Mouse (Mus musculus) hindlimb bud, embryonic 11.5 days (tissue): ENCODE results near the gene Rfx7.
"Not testable (repeated sequence)": the region's sequence is repeated elsewhere in the genome, so short reads cannot be mapped to it uniquely, and the experiment has no call there.

ENCODE experiments used
- DNase-seq: peaks from one replicate; pipeline ENCODE4 v3.0.0-alpha.2; 2012; ENCODE audit warnings: low read depth, low spot score; ENCODE audit errors: extremely low spot score

Gene Rfx7

DNA sequence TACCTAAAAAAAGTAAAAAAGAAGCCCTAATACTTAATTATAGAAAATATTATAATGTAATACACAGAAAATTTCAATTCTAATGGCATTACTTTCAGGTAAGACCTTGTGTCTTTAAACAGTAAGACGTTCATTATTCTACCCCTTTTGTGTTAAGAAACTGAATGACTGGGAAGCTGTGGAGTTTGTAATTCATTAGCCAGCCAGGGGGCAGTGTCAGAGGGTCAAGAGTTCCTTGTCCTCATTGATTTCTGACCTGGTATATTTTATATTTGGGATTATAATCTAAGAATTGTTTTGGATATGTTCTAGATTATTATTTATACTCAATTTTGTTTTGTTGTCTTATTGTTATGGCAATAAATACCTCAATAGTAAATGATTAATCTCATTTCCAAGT, 5.0 kb downstream of the Rfx7 start:
- no peak for DNase-seq

DNA sequence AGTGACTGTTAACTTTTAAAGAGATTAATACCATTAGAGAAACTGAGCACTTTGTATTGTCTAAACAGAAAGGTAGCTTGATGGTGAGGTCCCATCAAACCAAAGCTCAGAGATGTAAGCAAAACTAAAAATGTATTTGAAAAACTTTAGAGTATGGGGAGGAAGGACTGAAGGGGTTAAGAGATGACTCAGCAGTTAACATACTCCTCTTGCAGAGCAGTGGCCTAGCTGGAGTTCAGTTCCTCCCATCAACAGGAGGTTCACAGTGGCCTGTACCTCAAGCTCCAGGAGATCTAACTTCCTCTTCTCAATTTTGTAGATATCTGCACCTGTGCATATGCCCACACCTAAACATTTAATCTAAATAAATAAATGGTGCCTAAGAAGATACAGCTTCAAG, 11.6 kb downstream of the Rfx7 start:
- DNase-seq: no peak

DNA sequence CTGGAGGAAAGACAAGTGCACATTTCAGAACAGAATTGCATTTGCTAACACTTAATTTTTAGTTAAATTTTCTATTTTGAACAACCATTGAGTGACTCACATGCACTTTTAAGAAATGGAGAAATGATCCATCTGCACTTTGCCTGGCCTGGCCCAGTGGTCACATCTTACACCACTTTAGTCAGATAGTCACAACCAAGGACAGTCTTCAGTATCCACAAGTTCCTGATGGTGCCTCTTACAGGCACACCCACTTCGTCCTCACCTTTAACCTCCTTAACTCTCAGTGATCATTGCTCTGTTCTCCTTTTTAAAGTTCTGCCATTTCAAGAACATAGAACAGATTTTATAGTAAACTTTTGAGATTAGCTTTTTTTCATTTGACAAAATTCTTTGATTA, 26.7 kb downstream of the Rfx7 start:
- no peak for DNase-seq

DNA sequence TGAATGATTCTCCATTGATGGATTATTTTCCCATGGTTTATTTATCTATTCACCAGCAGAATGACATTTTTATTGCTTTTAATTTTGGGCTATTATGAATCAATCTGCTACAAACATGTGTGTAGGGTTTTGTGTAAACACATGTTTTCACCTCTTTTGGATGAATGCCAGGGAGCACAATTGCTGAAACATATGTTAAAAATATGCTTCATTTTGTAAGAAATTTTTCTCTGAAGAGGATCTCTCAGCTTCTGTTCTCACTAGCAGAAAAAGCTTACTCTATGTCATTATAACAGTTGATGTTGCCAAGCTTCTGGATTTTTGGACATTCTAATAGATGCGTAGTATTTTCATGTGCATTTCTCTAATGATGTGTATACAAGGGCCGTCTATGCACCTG, 28.3 kb downstream of the Rfx7 start:
- no peak for DNase-seq

DNA sequence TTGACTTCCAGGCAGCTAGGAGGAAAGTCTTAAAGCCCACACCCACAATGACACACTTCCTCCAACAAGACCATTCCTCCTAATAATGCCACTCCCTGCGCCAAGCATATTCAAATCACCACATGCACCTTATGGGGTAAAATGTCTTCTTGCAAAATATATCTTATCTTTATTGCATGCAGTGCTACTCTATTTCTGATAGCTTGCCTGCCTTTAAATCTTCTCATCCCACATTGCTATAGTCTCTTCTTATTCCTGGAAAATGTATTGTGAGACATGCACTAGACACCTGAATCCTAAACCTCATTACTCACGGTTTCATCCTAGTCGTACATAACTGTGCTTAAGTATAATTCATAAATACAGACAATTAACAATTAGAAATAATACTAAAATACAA, 31.2 kb downstream of the Rfx7 start:
- DNase-seq: no peak

DNA sequence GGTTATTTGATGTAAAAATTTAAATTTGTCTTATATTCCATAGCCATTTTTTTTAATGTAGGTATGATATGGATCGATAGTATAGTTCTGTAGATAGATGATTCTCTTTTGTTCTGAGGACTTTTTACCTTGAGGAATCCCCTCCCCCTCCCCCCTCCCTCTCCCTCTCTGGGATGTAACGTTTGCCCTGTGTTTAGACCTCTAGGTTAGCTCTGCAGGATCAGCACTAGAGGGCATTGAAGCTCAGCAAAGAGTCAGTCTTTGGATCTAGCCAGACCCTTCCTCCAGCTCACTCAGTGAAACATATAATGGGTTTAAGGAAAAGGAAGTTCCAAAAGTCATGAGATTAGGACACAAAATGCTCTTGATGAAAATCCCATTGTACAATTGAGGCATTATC, 35.1 kb downstream of the Rfx7 start:
- no peak for DNase-seq

DNA sequence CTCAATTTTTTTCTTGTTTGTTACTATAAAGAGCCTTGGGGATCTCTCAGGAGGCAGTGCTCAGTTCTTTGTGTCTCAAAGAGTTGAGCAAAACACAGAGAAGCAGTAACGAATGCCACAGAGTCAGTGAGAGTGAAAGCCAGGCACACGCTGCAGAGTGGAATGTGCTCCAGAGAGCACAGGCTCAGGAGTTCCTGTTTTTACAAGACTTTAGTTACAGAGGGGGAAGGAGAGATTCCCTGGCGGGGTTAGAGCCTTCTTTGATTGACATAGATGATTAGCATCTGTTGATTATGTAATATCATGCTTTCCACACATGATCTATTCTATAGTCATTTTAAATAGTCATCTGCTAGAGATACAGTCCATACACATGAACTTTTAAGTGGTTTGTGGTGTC, 48.2 kb downstream of the Rfx7 start:
- no peak for DNase-seq

DNA sequence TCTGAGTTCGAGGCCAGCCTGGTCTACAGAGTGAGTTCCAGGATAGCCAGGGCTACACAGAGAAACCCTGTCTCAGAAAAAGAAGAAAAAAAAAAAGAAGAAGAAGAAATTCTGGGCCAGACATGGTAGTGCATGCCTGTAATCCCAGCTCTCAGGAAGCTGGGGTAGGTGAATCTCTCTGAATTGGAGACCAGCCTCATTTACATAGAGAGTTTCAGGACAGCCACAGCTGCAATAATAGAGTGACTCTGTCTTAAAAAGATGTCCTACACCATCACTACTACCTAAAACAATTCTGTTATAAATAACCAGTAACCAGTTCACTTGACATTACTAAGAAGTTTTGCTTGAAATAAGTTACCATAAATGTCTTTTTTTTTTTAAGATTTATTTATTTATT, 58.8 kb downstream of the Rfx7 start:
- no peak for DNase-seq

DNA sequence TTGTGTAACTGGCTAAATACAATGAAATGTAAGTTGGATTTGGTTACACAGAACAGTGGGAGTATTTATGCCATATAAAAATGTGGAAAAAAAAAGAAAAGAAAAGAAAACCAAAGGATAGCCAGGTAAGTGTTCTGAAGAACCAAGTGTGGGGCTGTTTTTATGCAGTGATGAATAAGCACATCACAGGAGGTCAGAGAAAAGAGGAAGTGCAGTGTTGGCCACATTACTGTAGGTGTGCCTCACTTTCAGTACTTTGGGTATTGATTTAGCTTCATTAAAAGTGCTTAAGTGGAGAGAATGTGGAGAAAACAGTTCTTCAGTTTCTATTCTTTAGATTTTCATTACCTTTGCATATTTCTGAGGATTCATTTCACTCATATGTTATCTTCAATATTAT, 60.0 kb downstream of the Rfx7 start:
- no peak for DNase-seq

DNA sequence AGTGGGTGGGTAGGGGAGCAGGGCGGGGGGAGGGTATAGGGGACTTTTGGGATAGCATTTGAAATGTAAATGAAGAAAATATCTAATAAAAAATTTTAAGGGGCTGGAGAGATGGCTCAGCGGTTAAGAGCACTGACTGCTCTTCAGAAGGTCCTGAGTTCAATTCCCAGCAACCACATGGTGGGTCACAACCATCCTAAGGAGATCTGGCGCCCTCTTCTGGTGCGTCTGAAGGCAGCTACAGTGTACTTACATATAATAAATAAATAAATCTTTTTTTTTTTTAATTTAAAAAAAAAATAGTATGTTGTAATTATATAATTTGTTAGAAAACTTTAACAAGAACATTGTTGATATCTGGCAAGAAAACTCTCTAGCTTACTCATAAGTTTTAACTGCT, 62.6 kb downstream of the Rfx7 start:
- DNase-seq: not testable (repeated sequence)

DNA sequence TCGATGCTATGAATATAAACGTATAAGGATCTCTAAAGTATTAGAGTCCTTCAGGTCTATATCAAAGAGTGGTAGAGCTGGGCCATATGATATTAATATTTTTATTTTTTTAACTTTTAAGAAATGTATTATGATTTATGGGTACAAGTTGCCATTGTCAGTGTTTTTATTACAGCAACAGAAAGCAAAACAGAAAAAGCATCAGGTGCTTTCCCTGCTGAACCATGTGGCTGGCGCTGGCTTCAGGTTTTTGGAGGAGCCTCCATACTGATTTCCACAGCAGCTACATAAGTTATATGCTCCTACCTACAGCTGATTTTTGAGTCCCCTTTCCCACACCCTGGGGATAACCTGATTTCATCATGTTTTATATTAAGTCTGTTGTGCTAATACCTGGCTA, 68.1 kb downstream of the Rfx7 start:
- DNase-seq: no peak

DNA sequence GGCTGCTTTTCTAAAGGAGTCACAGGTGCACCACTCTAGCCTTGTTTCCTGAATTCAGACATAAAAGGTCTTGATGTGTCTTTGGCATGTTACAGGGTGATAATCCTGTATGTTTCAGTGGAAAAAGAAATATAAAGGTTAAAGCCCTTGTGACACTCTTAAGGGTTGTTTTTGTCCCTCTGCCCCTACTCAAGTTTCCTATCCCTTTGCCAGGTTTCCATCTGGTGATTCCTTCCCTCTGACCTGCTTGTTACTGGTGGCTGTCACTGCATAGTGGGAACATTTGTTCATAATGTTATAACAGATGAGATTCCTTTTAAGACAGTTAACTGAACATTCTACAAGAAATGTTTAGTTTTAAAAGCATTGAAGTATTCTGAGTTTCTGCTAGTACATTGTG, 77.7 kb downstream of the Rfx7 start:
- DNase-seq: no peak

DNA sequence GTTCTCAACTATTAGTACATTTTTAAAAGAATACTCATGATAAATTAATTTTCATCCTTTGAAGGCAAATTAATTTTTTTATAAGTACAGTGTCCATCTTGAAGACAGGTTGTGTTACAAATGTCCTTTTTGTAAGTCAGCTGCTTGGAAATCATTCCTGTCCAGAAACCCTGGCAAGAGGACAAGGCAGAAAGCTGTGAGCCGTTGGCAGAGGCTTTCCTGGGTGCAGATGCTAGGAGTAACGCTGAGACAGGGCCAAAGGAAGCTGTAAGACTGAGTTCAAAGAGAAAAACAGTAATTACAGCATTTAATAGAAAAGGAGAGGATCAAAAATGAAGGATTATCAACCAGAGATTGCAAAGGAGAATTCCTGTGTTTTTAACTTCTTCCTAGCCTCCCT, 81.8 kb downstream of the Rfx7 start:
- DNase-seq: no peak

DNA sequence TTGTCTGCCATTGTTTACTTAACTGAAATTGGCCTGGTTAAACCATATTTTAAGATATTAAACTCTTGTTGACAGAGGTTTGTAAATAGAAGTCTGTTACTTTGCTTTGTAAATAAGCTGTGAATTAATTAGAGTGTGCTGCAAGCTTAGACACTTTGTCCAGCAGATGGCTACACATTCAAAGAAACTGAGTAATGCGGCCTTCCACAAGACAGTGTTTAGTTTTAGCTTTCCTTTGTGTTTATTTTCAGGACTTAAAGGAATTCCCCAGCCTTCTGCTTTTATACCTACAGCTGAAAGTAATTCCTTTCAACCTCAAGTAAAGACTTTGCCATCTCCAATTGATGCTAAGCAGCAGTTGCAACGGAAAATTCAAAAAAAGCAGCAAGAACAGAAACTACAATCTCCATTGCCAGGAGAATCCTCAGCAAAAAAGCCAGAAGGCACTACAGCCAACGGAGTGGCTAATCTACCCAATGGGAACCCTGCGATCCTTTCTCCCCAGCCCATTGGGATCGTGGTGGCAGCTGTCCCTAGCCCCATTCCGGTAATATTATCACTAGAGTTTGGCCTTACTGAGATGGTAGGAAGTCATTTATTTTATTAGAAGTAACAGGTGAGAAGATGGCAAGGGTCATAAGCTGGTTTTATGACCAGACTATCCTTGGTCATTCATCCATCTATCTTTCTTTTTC, 82.9 kb downstream of the Rfx7 start:
- DNase-seq: no peak

DNA sequence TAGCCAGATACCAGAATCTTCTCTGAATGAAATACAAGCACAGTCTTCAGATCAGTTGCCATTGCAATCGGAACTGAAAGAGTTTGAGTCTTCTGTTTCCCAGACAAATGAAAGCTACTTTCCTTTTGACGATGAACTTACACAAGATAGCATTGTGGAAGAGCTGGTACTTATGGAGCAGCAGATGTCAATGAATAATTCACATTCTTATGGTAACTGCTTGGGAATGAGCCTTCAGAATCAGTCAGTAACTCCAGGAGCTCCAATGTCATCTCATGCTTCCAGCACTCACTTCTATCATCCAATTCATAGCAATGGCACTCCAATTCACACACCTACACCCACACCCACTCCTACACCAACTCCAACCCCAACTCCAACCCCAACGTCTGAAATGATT, 86.0 kb downstream of the Rfx7 start:
- DNase-seq: no peak

DNA sequence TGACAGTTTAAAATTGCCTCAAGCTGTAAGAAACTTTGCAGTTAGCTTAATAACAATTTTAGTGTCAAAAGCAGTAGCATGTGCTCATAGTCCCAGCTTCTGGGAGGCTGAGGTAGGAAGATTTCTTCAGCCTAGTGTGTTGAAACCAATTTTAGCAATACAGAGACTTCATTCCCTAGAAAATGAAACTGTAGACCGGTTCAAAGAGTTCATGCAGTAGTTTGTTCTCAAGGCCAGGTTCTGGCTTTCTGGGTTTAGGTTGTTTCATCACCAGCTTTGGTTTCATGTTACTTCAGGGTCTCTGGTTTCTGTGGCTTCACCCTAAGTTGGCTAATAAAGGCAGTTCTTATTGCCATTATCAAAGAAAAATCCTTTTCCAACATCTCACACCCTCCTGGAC, 91.6 kb downstream of the Rfx7 start:
- DNase-seq: no peak

DNA sequence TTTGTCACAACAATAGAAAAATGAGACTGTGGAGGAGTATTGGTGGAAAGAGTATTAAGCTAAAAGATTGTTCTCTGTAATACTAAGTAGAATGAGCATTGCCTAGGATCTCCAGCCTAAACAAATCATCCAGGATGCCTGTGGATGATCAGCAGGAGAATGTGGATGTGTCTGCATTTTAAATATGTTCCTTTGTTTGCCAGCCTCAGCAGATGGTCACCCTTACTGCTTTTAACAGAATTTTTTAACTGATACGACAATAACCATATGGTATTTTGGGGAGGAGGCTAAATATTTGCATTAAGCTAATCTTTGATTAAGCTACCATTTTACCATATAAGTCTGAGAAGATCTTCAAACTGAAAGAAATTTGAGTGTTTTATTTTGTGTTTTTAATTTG, 95.6 kb downstream of the Rfx7 start:
- no peak for DNase-seq

DNA sequence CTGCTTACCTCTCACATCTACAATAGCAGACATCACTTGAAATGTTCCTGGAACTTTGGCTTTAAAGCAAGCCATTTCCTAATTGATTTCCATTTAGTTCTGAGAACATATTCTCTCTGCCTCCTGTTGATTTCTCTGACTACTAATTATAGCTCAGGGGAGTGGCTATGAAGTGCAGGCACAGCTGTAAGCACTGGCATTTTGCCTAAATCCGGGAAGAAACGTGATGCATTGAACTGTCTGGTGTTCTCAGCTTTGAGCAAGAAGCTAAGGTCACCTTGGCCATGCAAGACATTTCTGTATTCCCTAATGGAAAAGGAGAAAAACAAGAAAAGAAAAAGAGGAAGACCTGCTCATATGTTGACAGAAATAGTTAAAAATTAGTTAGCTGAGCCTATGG, 96.6 kb downstream of the Rfx7 start:
- no peak for DNase-seq

DNA sequence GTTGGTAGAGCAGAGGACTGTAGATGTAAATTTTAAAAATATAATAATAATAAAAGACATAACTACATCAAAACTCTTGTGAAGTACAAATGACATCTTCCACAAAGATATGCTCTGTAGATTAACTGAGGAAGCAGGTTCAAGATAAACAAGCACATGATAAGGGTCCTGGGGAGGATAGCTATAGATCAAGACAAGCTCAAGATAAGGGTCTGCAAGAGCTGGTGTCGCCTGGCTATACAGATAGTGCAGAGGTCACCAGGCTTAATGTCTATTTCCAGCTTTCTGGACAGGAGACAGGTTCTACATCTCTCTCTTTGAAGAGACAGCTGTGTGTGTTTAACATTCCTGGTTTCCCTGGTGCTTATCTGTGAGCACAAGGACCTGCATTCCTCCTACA, 100.2 kb downstream of the Rfx7 start:
- no peak for DNase-seq

DNA sequence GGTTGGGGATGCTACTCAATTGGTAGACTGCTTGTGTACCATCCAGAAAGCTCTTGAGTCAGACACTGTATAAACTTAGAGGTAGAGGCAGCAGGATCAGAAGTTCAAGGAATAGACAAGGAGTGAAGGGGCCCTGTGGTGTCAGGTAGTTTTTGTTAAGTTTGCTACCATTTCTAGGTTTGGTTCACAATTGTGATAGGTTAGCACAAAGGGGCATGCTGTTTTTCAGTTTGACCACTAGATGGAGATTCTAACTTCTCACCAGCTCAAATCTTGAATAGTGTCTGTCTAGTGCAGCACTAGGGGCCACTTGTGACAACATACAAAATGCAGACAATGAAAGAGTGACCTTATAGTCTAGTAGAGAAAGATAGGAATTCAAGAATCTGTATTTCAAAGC, 103.1 kb downstream of the Rfx7 start:
- no peak for DNase-seq

DNA sequence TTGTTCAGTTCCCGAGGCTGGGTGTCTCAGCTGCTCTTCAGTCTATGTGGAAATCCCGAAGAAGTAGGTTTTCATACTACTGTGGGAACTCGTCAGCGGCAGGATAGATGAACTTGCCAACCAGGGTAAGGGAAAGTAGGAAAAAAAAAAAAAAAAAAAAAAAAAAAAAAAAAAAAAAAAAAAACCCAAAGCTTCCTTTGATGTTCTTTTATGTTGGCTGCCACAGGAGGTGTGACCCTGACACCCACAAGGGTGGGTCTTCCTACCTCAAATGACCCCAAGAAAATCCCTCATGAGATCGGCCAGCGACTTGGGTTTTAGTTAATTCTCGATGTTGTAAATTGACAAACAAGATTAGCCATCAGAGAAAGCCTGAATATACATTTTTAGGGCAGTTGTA, 104.5 kb downstream of the Rfx7 start:
- DNase-seq: no peak

DNA sequence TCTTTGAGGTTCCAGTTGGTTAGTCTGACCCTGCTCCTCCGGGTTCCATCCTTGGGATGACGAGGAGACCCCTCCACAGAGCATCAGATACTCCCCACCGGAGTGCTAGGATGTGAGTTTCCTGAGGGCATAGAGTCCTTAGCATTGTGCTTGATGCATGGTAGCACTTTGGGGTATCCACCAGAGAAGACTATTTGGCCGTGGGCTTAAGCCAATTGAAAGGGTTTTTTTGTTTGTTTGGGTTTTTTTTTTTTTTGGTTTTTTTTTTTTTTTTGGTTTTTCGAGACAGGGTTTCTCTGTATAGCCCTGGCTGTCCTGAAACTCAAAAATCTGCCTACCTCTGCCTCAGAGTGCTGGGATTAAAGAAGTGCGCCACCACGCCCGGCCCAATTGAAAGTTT, 105.2 kb downstream of the Rfx7 start:
- DNase-seq: no peak

DNA sequence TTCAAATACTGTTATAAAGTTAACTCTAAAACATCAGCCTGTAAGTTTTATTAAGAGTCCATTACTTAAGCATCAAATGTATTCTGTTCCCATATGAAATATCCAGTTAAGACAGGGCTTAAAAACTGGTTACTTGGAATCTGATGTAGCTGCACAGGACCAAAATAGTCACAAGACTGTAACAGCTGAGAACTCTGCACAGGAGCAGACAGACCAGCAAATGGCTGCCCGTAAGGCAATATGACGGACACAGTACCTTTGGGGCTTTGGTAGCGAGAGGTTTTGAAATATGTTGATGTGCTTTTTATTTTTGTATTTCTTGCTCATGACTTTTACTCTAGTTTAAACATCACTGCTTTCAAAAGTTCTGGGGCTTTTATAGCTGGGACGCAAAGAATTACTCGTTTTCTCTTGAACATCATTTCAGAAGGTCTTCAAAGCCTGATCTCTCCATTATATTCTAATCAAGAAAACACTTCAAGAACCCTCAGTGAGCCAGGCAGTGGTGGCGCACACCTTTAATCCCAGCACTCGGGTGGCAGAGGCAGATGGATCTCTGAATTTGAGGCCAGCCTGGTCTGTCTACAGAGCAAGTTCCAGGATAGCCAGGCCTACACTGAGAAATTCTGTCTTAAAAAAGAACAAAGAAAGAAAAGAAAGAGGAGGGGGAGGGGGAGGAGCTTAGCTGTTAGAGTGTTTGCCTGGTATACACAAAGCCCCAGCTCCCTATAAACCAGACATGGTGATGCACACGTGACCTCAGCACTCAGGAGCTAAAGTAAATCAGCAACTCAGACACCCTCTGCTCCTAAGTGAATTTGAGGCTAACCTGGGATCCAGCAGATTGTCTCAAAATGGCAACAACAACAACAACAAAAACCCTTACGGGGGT, 107.2 kb downstream of the Rfx7 start:
- DNase-seq: peak; percentile 79
